Mouse (Mus musculus): ENCODE results near the gene Pbx3. TPM values are rescaled to one million over a fixed set of nuclear protein-coding genes. Genes with fewer than 3 reads are reported as not detected.

The Pbx3 gene
- polyA plus RNA-seq, 1 experiment = 5.8 TPM

- Histone ChIP-seq H3K79me2 (ENCODE audit: control insufficient read depth, insufficient read depth) (no peaks in the 10 kb centered on the region), H3ac (ENCODE audit: control insufficient read depth, insufficient read length, low read depth) (no peak overlapping the region), H3K4me3 (ENCODE audit: insufficient read depth, poor library complexity, severe bottlenecking) (no peak overlapping the region), H3K36me3 (ENCODE audit: control insufficient read depth, insufficient read depth) (no peaks in the 10 kb centered on the region), H3K27me3 (ENCODE audit: control insufficient read depth, insufficient read depth, insufficient read length) (peaks cover 11% of the 10 kb centered on the region), H3K79me3 (ENCODE audit: low read depth) (no peaks in the 10 kb centered on the region)
- TF ChIP-seq CEBPB (IDR thresholded peaks at IDR 0.05; ENCODE audit: low read depth) (no peak), MAX (IDR thresholded peaks at IDR 0.05) (no peak), FOSL1 (IDR thresholded peaks at IDR 0.05; ENCODE audit: insufficient read depth, low read length, poor library complexity, severe bottlenecking) (no peak), USF1 (IDR thresholded peaks at IDR 0.05; ENCODE audit: low read depth) (no peak), MYOD1 (IDR thresholded peaks at IDR 0.05; ENCODE audit: control insufficient read depth, insufficient read length, low read depth) (no peak), MYOG (IDR thresholded peaks at IDR 0.05; ENCODE audit: control insufficient read depth, extremely low read depth, insufficient read length) (no peak), CTCF (IDR thresholded peaks at IDR 0.05; ENCODE audit: control insufficient read depth, insufficient read depth, insufficient read length) (no peak)
Observed at GRCm38 (mm10) chr2:34147036-34147435, 225.9 kb downstream of the Pbx3 start.

GRCm38 (mm10) chr2:34146431-34146830 is 226.5 kb downstream of the Pbx3 start:
- Histone ChIP-seq H3K79me3 (ENCODE audit: low read depth) (no peaks in the 10 kb centered on the region), H3K79me2 (ENCODE audit: control insufficient read depth, insufficient read depth) (no peaks in the 10 kb centered on the region), H3ac (ENCODE audit: control insufficient read depth, insufficient read length, low read depth) (no peak overlapping the region), H3K4me3 (ENCODE audit: insufficient read depth, poor library complexity, severe bottlenecking) (no peak overlapping the region), H3K36me3 (ENCODE audit: control insufficient read depth, insufficient read depth) (no peaks in the 10 kb centered on the region), H3K27me3 (ENCODE audit: control insufficient read depth, insufficient read depth, insufficient read length) (peaks cover 11% of the 10 kb centered on the region)
- TF ChIP-seq MYOD1 (IDR thresholded peaks at IDR 0.05; ENCODE audit: control insufficient read depth, insufficient read length, low read depth) (no peak), FOSL1 (IDR thresholded peaks at IDR 0.05; ENCODE audit: insufficient read depth, low read length, poor library complexity, severe bottlenecking) (no peak), USF1 (IDR thresholded peaks at IDR 0.05; ENCODE audit: low read depth) (no peak)

GRCm38 (mm10) chr2:34139470-34140158 is 233.3 kb downstream of the Pbx3 start:
- TF ChIP-seq CEBPB (IDR thresholded peaks at IDR 0.05; ENCODE audit: low read depth) = no peak
- TF ChIP-seq MYOD1 (IDR thresholded peaks at IDR 0.05; ENCODE audit: control insufficient read depth, insufficient read length, low read depth) = peak; percentile 6
- Histone ChIP-seq H3K36me3 (ENCODE audit: control insufficient read depth, insufficient read depth) (no peaks in the 10 kb centered on the region), H3K79me3 (ENCODE audit: low read depth) (no peaks in the 10 kb centered on the region), H3K27me3 (ENCODE audit: control insufficient read depth, insufficient read depth, insufficient read length) (peaks cover 11% of the 10 kb centered on the region), H3K79me2 (ENCODE audit: control insufficient read depth, insufficient read depth) (no peaks in the 10 kb centered on the region), H3ac (ENCODE audit: control insufficient read depth, insufficient read length, low read depth) (no peak overlapping the region), H3K4me3 (ENCODE audit: insufficient read depth, poor library complexity, severe bottlenecking) (no peak overlapping the region)

- no peak overlapping the region for H3K4me3 ChIP-seq (ENCODE audit: insufficient read depth, poor library complexity, severe bottlenecking)
- H3ac ChIP-seq (ENCODE audit: control insufficient read depth, insufficient read length, low read depth) = no peak overlapping the region
- H3K27me3 ChIP-seq (ENCODE audit: control insufficient read depth, insufficient read depth, insufficient read length) = peaks cover 36% of the 10 kb centered on the region
- TF ChIP-seq USF1 (IDR thresholded peaks at IDR 0.05; ENCODE audit: low read depth) (no peak), MAX (IDR thresholded peaks at IDR 0.05) (no peak), CEBPB (IDR thresholded peaks at IDR 0.05; ENCODE audit: low read depth) (no peak), MYOG (IDR thresholded peaks at IDR 0.05; ENCODE audit: control insufficient read depth, extremely low read depth, insufficient read length) (no peak), FOSL1 (IDR thresholded peaks at IDR 0.05; ENCODE audit: insufficient read depth, low read length, poor library complexity, severe bottlenecking) (no peak), CTCF (IDR thresholded peaks at IDR 0.05; ENCODE audit: control insufficient read depth, insufficient read depth, insufficient read length) (no peak), MYOD1 (IDR thresholded peaks at IDR 0.05; ENCODE audit: control insufficient read depth, insufficient read length, low read depth) (no peak)
- H3K79me2 ChIP-seq (ENCODE audit: control insufficient read depth, insufficient read depth) = no peaks in the 10 kb centered on the region
- no peaks in the 10 kb centered on the region for H3K79me3 ChIP-seq (ENCODE audit: low read depth)
- H3K36me3 ChIP-seq (ENCODE audit: control insufficient read depth, insufficient read depth) = no peaks in the 10 kb centered on the region
Observed at GRCm38 (mm10) chr2:34135316-34135715, 237.6 kb downstream of the Pbx3 start.

- TF ChIP-seq MYOD1 (IDR thresholded peaks at IDR 0.05; ENCODE audit: control insufficient read depth, insufficient read length, low read depth) = no peak
- no peak for TF ChIP-seq MAX (IDR thresholded peaks at IDR 0.05)
- TF ChIP-seq USF1 (IDR thresholded peaks at IDR 0.05; ENCODE audit: low read depth) = no peak
- no peak for TF ChIP-seq FOSL1 (IDR thresholded peaks at IDR 0.05; ENCODE audit: insufficient read depth, low read length, poor library complexity, severe bottlenecking)
- no peak for TF ChIP-seq CEBPB (IDR thresholded peaks at IDR 0.05; ENCODE audit: low read depth)
- no peak for TF ChIP-seq CTCF (IDR thresholded peaks at IDR 0.05; ENCODE audit: control insufficient read depth, insufficient read depth, insufficient read length)
- no peak overlapping the region for H3K4me3 ChIP-seq (ENCODE audit: insufficient read depth, poor library complexity, severe bottlenecking)
- H3K79me2 ChIP-seq (ENCODE audit: control insufficient read depth, insufficient read depth) = no peaks in the 10 kb centered on the region
- no peaks in the 10 kb centered on the region for H3K79me3 ChIP-seq (ENCODE audit: low read depth)
- H3K27me3 ChIP-seq (ENCODE audit: control insufficient read depth, insufficient read depth, insufficient read length) = peaks cover 52% of the 10 kb centered on the region
- H3ac ChIP-seq (ENCODE audit: control insufficient read depth, insufficient read length, low read depth) = no peak overlapping the region
- no peaks in the 10 kb centered on the region for H3K36me3 ChIP-seq (ENCODE audit: control insufficient read depth, insufficient read depth)
Observed at GRCm38 (mm10) chr2:34132751-34133150, 240.2 kb downstream of the Pbx3 start.

DNA sequence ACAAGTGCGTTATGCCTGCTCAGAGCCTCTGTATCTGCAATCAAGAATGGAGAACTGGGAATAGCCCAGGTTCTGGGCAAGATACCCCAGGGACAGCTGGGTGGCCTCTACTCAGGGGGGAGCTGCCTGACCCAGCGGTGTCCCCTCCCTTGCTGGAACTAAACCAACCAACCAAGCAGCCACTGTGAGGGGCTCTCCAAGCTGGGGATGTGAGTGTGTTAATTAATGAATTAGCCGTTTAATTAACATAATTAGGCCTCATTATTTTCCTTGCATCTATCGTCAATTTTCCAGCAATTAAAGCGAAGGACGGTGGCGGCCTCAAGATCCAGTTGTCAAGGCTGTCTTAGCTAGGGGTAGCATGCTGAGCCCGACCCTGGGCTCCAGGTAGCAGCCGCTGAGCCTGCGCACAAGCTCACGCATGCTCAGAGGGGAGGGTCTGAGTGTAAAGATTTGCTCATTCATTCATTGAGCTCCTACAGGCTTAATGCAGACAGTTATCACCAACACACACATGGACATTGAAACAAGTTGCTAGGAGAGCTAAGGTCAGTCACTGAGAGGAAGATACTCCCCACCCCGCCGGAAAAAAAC is 243.2 kb downstream of the Pbx3 start:
- Histone ChIP-seq H3K79me2 (ENCODE audit: control insufficient read depth, insufficient read depth) (no peaks in the 10 kb centered on the region), H3K27me3 (ENCODE audit: control insufficient read depth, insufficient read depth, insufficient read length) (peaks cover 51% of the 10 kb centered on the region), H3ac (ENCODE audit: control insufficient read depth, insufficient read length, low read depth) (no peak overlapping the region), H3K36me3 (ENCODE audit: control insufficient read depth, insufficient read depth) (no peaks in the 10 kb centered on the region), H3K4me3 (ENCODE audit: insufficient read depth, poor library complexity, severe bottlenecking) (no peak overlapping the region), H3K79me3 (ENCODE audit: low read depth) (no peaks in the 10 kb centered on the region)
- TF ChIP-seq CTCF (IDR thresholded peaks at IDR 0.05; ENCODE audit: control insufficient read depth, insufficient read depth, insufficient read length) (no peak), MAX (IDR thresholded peaks at IDR 0.05) (no peak), MYOD1 (IDR thresholded peaks at IDR 0.05; ENCODE audit: control insufficient read depth, insufficient read length, low read depth) (no peak), FOSL1 (IDR thresholded peaks at IDR 0.05; ENCODE audit: insufficient read depth, low read length, poor library complexity, severe bottlenecking) (no peak), CEBPB (IDR thresholded peaks at IDR 0.05; ENCODE audit: low read depth) (no peak), MYOG (IDR thresholded peaks at IDR 0.05; ENCODE audit: control insufficient read depth, extremely low read depth, insufficient read length) (no peak), USF1 (IDR thresholded peaks at IDR 0.05; ENCODE audit: low read depth) (no peak)
